Mouse (Mus musculus): ENCODE data around the gene Pik3r6. TPM values are rescaled to one million over a fixed set of nuclear protein-coding genes. Genes with fewer than 3 reads are reported as not detected.

The Pik3r6 gene
- total and polyA plus RNA-seq, 3 experiments = 0.42 to 1.5 TPM; not detected in 1

DNA sequence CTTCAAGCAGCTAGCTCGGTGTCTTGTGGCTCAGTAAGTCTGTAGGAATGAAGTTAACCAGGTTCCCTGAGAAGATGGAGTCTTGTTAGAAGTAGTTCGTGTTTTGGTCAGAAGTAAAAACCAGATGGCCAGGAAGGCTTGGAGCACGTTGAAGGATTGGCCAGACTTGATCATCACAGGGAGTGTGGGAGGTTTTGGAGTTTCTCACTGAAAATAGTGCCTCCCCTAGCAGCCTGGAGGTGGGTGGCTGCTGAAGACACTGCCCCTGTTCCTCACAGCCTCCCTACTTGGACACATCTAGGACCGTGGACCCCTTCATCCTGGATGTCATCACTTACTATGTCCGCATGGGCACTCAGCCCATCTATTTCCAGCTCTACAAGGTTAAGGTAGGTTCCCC lies 36.8 kb downstream of the Pik3r6 start:
- no peak for TF ChIP-seq MEF2A (IDR thresholded peaks at IDR 0.05; ENCODE audit: extremely low read depth, insufficient replicate concordance, low read depth, low read length, poor library complexity, severe bottlenecking)
- TF ChIP-seq NRF1 (IDR thresholded peaks at IDR 0.05; ENCODE audit: insufficient read depth, low read depth, low read length, poor library complexity, severe bottlenecking) = no peak
- TF ChIP-seq GABPA (IDR thresholded peaks at IDR 0.05; ENCODE audit: low read depth, low read length) = no peak
- no peak for TF ChIP-seq POLR2AphosphoS5 (IDR thresholded peaks at IDR 0.05; ENCODE audit: borderline replicate concordance, low read depth, low read length)
- no peak for TF ChIP-seq USF2 (IDR thresholded peaks at IDR 0.05; ENCODE audit: borderline replicate concordance in 1 of 2, insufficient read depth in 1 of 2, low read depth in 1 of 2, low read length in 2 of 2)
- Histone ChIP-seq H3K4me1 (ENCODE audit: control insufficient read depth in 1 of 2, insufficient read depth in 2 of 2, low read length in 2 of 2) (no peaks in the 10 kb centered on the region), H3K9me3 (replicated peaks; ENCODE audit: insufficient read depth, low read length) (no peaks in the 10 kb centered on the region), H3K4me3 (ENCODE audit: control insufficient read depth in 1 of 2, insufficient read depth in 1 of 2, low read depth in 2 of 2, low read length in 2 of 2) (no peak overlapping the region), H3K27ac (ENCODE audit: control insufficient read depth, low read depth, low read length) (no peak overlapping the region), H3K36me3 (ENCODE audit: control insufficient read depth in 1 of 2, insufficient read depth in 2 of 2, low read length in 2 of 2) (no peaks in the 10 kb centered on the region), H3K9ac (ENCODE audit: control insufficient read depth, low read depth, low read length, poor library complexity, severe bottlenecking) (no peak overlapping the region), H3K27me3 (ENCODE audit: control insufficient read depth in 1 of 2, insufficient read depth in 2 of 2, low read length in 2 of 2) (peaks cover 0 to 2% of the 10 kb centered on the region in 2 experiments; a peak in 1 of 4 replicates), H3K79me2 (ENCODE audit: control insufficient read depth, insufficient read depth, low read length, poor library complexity) (no peaks in the 10 kb centered on the region)
- DNase-seq (ENCODE audit: low read depth, low spot score) = no peak

DNA sequence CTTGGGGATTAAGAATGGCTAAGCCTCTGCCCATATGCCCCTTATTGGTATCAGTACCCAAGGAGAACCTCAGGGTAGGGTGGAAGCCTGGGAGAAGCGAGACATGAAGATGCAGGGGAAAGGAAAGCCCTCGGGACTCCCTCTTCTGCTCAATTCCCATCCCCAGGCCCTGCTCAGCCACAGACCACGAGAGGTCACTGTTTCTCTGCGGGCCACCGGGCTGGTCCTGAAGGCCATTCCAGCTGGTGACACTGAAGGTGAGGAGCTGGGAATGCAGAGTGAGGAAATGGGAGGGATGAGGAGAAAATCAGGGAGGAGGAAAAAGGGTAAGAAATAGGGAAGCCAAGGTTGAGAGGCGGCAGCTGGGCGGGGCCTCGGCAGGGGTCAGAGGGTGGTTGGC lies 41.7 kb downstream of the Pik3r6 start:
- no peak overlapping the region for H3K9ac ChIP-seq (ENCODE audit: control insufficient read depth, low read depth, low read length, poor library complexity, severe bottlenecking)

DNA sequence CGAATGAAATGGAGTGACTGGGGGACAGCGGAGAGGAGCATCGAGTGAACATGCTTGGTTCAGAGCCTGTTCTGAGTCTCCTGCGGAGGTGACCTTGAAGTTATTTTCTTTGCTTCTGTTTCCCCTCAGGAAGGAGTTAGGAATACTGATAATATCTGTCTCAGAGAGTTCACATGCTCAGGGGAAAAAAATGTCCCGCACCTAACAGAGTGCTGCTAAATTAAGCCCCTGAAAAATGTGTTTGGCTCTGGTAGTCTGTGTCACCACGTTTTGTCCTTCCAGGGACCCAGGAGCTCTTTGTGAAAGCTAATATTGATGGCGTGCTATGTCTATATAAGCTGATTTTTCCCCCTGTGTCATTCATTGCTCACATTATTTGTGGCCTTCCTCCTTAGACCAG lies 42.4 kb downstream of the Pik3r6 start:
- Histone ChIP-seq H3K79me2 (ENCODE audit: control insufficient read depth, insufficient read depth, low read length, poor library complexity) (no peaks in the 10 kb centered on the region), H3K9me3 (replicated peaks; ENCODE audit: insufficient read depth, low read length) (no peaks in the 10 kb centered on the region), H3K4me1 (ENCODE audit: control insufficient read depth in 1 of 2, insufficient read depth in 2 of 2, low read length in 2 of 2) (no peaks in the 10 kb centered on the region), H3K4me3 (ENCODE audit: control insufficient read depth in 1 of 2, insufficient read depth in 1 of 2, low read depth in 2 of 2, low read length in 2 of 2) (no peak overlapping the region), H3K36me3 (ENCODE audit: control insufficient read depth in 1 of 2, insufficient read depth in 2 of 2, low read length in 2 of 2) (no peaks in the 10 kb centered on the region), H3K27ac (ENCODE audit: control insufficient read depth, low read depth, low read length) (no peak overlapping the region), H3K27me3 (ENCODE audit: control insufficient read depth in 1 of 2, insufficient read depth in 2 of 2, low read length in 2 of 2) (peaks cover 0 to 2% of the 10 kb centered on the region in 2 experiments; a peak in 1 of 4 replicates), H3K9ac (ENCODE audit: control insufficient read depth, low read depth, low read length, poor library complexity, severe bottlenecking) (no peak overlapping the region)
- TF ChIP-seq UBTF (IDR thresholded peaks at IDR 0.05; ENCODE audit: borderline replicate concordance, insufficient read depth, low read depth, low read length) (no peak), CHD2 (IDR thresholded peaks at IDR 0.05; ENCODE audit: low read length) (no peak), TBP (IDR thresholded peaks at IDR 0.05; ENCODE audit: low read depth, low read length) (no peak), MAZ (IDR thresholded peaks at IDR 0.05; ENCODE audit: low read depth, low read length) (no peak), SIN3A (IDR thresholded peaks at IDR 0.05; ENCODE audit: low read length) (no peak), TCF12 (IDR thresholded peaks at IDR 0.05; ENCODE audit: low read depth, low read length) (no peak), MAX (IDR thresholded peaks at IDR 0.05; ENCODE audit: low read length) (no peak), ETS1 (IDR thresholded peaks at IDR 0.05; ENCODE audit: low read depth, low read length) (no peak), ZMIZ1 (IDR thresholded peaks at IDR 0.05; ENCODE audit: low read depth, low read length) (no peak), GABPA (IDR thresholded peaks at IDR 0.05; ENCODE audit: low read depth, low read length) (no peak), NRF1 (IDR thresholded peaks at IDR 0.05; ENCODE audit: insufficient read depth, low read depth, low read length, poor library complexity, severe bottlenecking) (no peak), POLR2AphosphoS5 (IDR thresholded peaks at IDR 0.05; ENCODE audit: borderline replicate concordance, low read depth, low read length) (no peak), ELF1 (IDR thresholded peaks at IDR 0.05; ENCODE audit: low read depth, low read length) (no peak), ZNF384 (IDR thresholded peaks at IDR 0.05; ENCODE audit: low read depth, low read length) (no peak)
- DNase-seq (ENCODE audit: low read depth, low spot score) = no peak

More for the DNA sequence above, 41.7 kb downstream of the Pik3r6 start:
- H3K4me1 ChIP-seq (ENCODE audit: control insufficient read depth in 1 of 2, insufficient read depth in 2 of 2, low read length in 2 of 2) = no peaks in the 10 kb centered on the region
- DNase-seq (ENCODE audit: low read depth, low spot score) = no peak
- peaks cover 0 to 2% of the 10 kb centered on the region in 2 experiments; a peak in 1 of 4 replicates for H3K27me3 ChIP-seq (ENCODE audit: control insufficient read depth in 1 of 2, insufficient read depth in 2 of 2, low read length in 2 of 2)
- TF ChIP-seq SIN3A (IDR thresholded peaks at IDR 0.05; ENCODE audit: low read length) (no peak), CHD1 (IDR thresholded peaks at IDR 0.05; ENCODE audit: low read depth, low read length) (no peak), USF2 (IDR thresholded peaks at IDR 0.05; ENCODE audit: borderline replicate concordance in 1 of 2, insufficient read depth in 1 of 2, low read depth in 1 of 2, low read length in 2 of 2) (no peak), MYB (IDR thresholded peaks at IDR 0.05; ENCODE audit: low read depth, low read length) (no peak), CTCF (IDR thresholded peaks at IDR 0.05 in 2 of 3, conservative IDR thresholded peaks at IDR 0.05 in 1 of 3; ENCODE audit: control insufficient read depth in 1 of 3, insufficient read depth in 1 of 3, low read depth in 2 of 3, low read length in 3 of 3, poor library complexity in 1 of 3, severe bottlenecking in 1 of 3) (no peak), MAFK (IDR thresholded peaks at IDR 0.05; ENCODE audit: borderline replicate concordance, low read depth, low read length) (no peak)
- H3K79me2 ChIP-seq (ENCODE audit: control insufficient read depth, insufficient read depth, low read length, poor library complexity) = no peaks in the 10 kb centered on the region
- no peaks in the 10 kb centered on the region for H3K9me3 ChIP-seq (replicated peaks; ENCODE audit: insufficient read depth, low read length)
- H3K36me3 ChIP-seq (ENCODE audit: control insufficient read depth in 1 of 2, insufficient read depth in 2 of 2, low read length in 2 of 2) = no peaks in the 10 kb centered on the region
- no peak overlapping the region for H3K4me3 ChIP-seq (ENCODE audit: control insufficient read depth in 1 of 2, insufficient read depth in 1 of 2, low read depth in 2 of 2, low read length in 2 of 2)
- H3K27ac ChIP-seq (ENCODE audit: control insufficient read depth, low read depth, low read length) = no peak overlapping the region
